Mouse (Mus musculus): ENCODE measurements at regions not wholly inside any gene's neighbourhood (a gene's known extent, or its start where the extent isn't known, plus 50 kb on each side); places are given as distances from the start of the nearest gene placed in this dataset.

- DNase-seq = no peak
- peaks cover 2% of the 10 kb centered on the region; the same call in 1 of the 2 replicates for H3K4me1 ChIP-seq (replicated peaks; ENCODE audit: control insufficient read depth, insufficient read depth, low read length)
- no peaks in the 10 kb centered on the region for H3K36me3 ChIP-seq (ENCODE audit: control insufficient read depth, insufficient read depth, low read length)
- H3K27ac ChIP-seq (ENCODE audit: control insufficient read depth, insufficient read depth, low read length) = no peak overlapping the region
- WGBS = 3% methylated on average over 1 of the region's 1 CpGs
- no peaks in the 10 kb centered on the region for H3K27me3 ChIP-seq (ENCODE audit: control insufficient read depth, insufficient read depth, low read length)
- no peak for TF ChIP-seq CTCF (IDR thresholded peaks at IDR 0.05; ENCODE audit: borderline replicate concordance, control insufficient read depth, extremely low read depth, insufficient read depth, low read length, poor library complexity)
- TF ChIP-seq POLR2A (IDR thresholded peaks at IDR 0.05; ENCODE audit: control insufficient read depth, extremely low read depth, insufficient read depth, low read length, poor library complexity) = no peak
- no peak overlapping the region for H3K4me3 ChIP-seq (ENCODE audit: control insufficient read depth, insufficient read depth, low read length)
Measured at GRCm38 (mm10) chr4:95270389-95270788, 218.4 kb upstream of the Jun start.

GRCm38 (mm10) chr4:95276231-95276630, 224.2 kb upstream of the Jun start:
- Histone ChIP-seq H3K27ac (ENCODE audit: control insufficient read depth, insufficient read depth, low read length) (no peak overlapping the region), H3K4me3 (ENCODE audit: control insufficient read depth, insufficient read depth, low read length) (no peak overlapping the region), H3K27me3 (ENCODE audit: control insufficient read depth, insufficient read depth, low read length) (no peaks in the 10 kb centered on the region), H3K4me1 (replicated peaks; ENCODE audit: control insufficient read depth, insufficient read depth, low read length) (no peaks in the 10 kb centered on the region), H3K36me3 (ENCODE audit: control insufficient read depth, insufficient read depth, low read length) (no peaks in the 10 kb centered on the region)
- no peak for DNase-seq
- 57% methylated on average over 3 of the region's 3 CpGs for WGBS
- TF ChIP-seq POLR2A (IDR thresholded peaks at IDR 0.05; ENCODE audit: control insufficient read depth, extremely low read depth, insufficient read depth, low read length, poor library complexity) = no peak
- no peak for TF ChIP-seq CTCF (IDR thresholded peaks at IDR 0.05; ENCODE audit: borderline replicate concordance, control insufficient read depth, extremely low read depth, insufficient read depth, low read length, poor library complexity)

GRCm38 (mm10) chr4:95277989-95278713, 226.1 kb upstream of the Jun start:
- no peak for DNase-seq
- H3K36me3 ChIP-seq (ENCODE audit: control insufficient read depth, insufficient read depth, low read length) = no peaks in the 10 kb centered on the region
- no peaks in the 10 kb centered on the region for H3K4me1 ChIP-seq (replicated peaks; ENCODE audit: control insufficient read depth, insufficient read depth, low read length)
- H3K27me3 ChIP-seq (ENCODE audit: control insufficient read depth, insufficient read depth, low read length) = no peaks in the 10 kb centered on the region
- no peak overlapping the region for H3K27ac ChIP-seq (ENCODE audit: control insufficient read depth, insufficient read depth, low read length)
- H3K4me3 ChIP-seq (ENCODE audit: control insufficient read depth, insufficient read depth, low read length) = no peak overlapping the region
- no peak for TF ChIP-seq POLR2A (IDR thresholded peaks at IDR 0.05; ENCODE audit: control insufficient read depth, extremely low read depth, insufficient read depth, low read length, poor library complexity)
- no peak for TF ChIP-seq CTCF (IDR thresholded peaks at IDR 0.05; ENCODE audit: borderline replicate concordance, control insufficient read depth, extremely low read depth, insufficient read depth, low read length, poor library complexity)
- 28% methylated on average over 11 of the region's 11 CpGs for WGBS

- no peak for DNase-seq
- Histone ChIP-seq H3K27me3 (ENCODE audit: control insufficient read depth, insufficient read depth, low read length) (no peaks in the 10 kb centered on the region), H3K27ac (ENCODE audit: control insufficient read depth, insufficient read depth, low read length) (no peak overlapping the region), H3K4me1 (replicated peaks; ENCODE audit: control insufficient read depth, insufficient read depth, low read length) (no peaks in the 10 kb centered on the region), H3K36me3 (ENCODE audit: control insufficient read depth, insufficient read depth, low read length) (no peaks in the 10 kb centered on the region), H3K4me3 (ENCODE audit: control insufficient read depth, insufficient read depth, low read length) (no peak overlapping the region)
- WGBS = 77% methylated on average over 13 of the region's 13 CpGs
- no peak for TF ChIP-seq CTCF (IDR thresholded peaks at IDR 0.05; ENCODE audit: borderline replicate concordance, control insufficient read depth, extremely low read depth, insufficient read depth, low read length, poor library complexity)
- TF ChIP-seq POLR2A (IDR thresholded peaks at IDR 0.05; ENCODE audit: control insufficient read depth, extremely low read depth, insufficient read depth, low read length, poor library complexity) = no peak
Measured at GRCm38 (mm10) chr4:95278714-95279095, 226.7 kb upstream of the Jun start.

- no peaks in the 10 kb centered on the region for H3K27me3 ChIP-seq (ENCODE audit: control insufficient read depth, insufficient read depth, low read length)
- no peak for DNase-seq
- H3K27ac ChIP-seq (ENCODE audit: control insufficient read depth, insufficient read depth, low read length) = no peak overlapping the region
- 95% methylated on average over 2 of the region's 2 CpGs for WGBS
- no peaks in the 10 kb centered on the region for H3K4me1 ChIP-seq (replicated peaks; ENCODE audit: control insufficient read depth, insufficient read depth, low read length)
- TF ChIP-seq CTCF (IDR thresholded peaks at IDR 0.05; ENCODE audit: borderline replicate concordance, control insufficient read depth, extremely low read depth, insufficient read depth, low read length, poor library complexity) (no peak), POLR2A (IDR thresholded peaks at IDR 0.05; ENCODE audit: control insufficient read depth, extremely low read depth, insufficient read depth, low read length, poor library complexity) (no peak)
- no peak overlapping the region for H3K4me3 ChIP-seq (ENCODE audit: control insufficient read depth, insufficient read depth, low read length)
- H3K36me3 ChIP-seq (ENCODE audit: control insufficient read depth, insufficient read depth, low read length) = no peaks in the 10 kb centered on the region
Measured at GRCm38 (mm10) chr4:95279200-95279599, 227.2 kb upstream of the Jun start.

- no peak overlapping the region for H3K27ac ChIP-seq (ENCODE audit: control insufficient read depth, insufficient read depth, low read length)
- WGBS = 94% methylated on average over 3 of the region's 3 CpGs
- TF ChIP-seq CTCF (IDR thresholded peaks at IDR 0.05; ENCODE audit: borderline replicate concordance, control insufficient read depth, extremely low read depth, insufficient read depth, low read length, poor library complexity) (no peak), POLR2A (IDR thresholded peaks at IDR 0.05; ENCODE audit: control insufficient read depth, extremely low read depth, insufficient read depth, low read length, poor library complexity) (no peak)
- H3K36me3 ChIP-seq (ENCODE audit: control insufficient read depth, insufficient read depth, low read length) = no peaks in the 10 kb centered on the region
- no peaks in the 10 kb centered on the region for H3K27me3 ChIP-seq (ENCODE audit: control insufficient read depth, insufficient read depth, low read length)
- H3K4me3 ChIP-seq (ENCODE audit: control insufficient read depth, insufficient read depth, low read length) = no peak overlapping the region
- H3K4me1 ChIP-seq (replicated peaks; ENCODE audit: control insufficient read depth, insufficient read depth, low read length) = no peaks in the 10 kb centered on the region
- no peak for DNase-seq
Measured at GRCm38 (mm10) chr4:95282083-95282482, 230.1 kb upstream of the Jun start.

GRCm38 (mm10) chr4:95283789-95284188, 231.8 kb upstream of the Jun start:
- TF ChIP-seq POLR2A (IDR thresholded peaks at IDR 0.05; ENCODE audit: control insufficient read depth, extremely low read depth, insufficient read depth, low read length, poor library complexity) = no peak
- no peak for TF ChIP-seq CTCF (IDR thresholded peaks at IDR 0.05; ENCODE audit: borderline replicate concordance, control insufficient read depth, extremely low read depth, insufficient read depth, low read length, poor library complexity)
- no peak overlapping the region for H3K4me3 ChIP-seq (ENCODE audit: control insufficient read depth, insufficient read depth, low read length)
- no peaks in the 10 kb centered on the region for H3K36me3 ChIP-seq (ENCODE audit: control insufficient read depth, insufficient read depth, low read length)
- H3K4me1 ChIP-seq (replicated peaks; ENCODE audit: control insufficient read depth, insufficient read depth, low read length) = no peaks in the 10 kb centered on the region
- H3K27ac ChIP-seq (ENCODE audit: control insufficient read depth, insufficient read depth, low read length) = no peak overlapping the region
- no peaks in the 10 kb centered on the region for H3K27me3 ChIP-seq (ENCODE audit: control insufficient read depth, insufficient read depth, low read length)
- 91% methylated on average over 2 of the region's 2 CpGs for WGBS
- DNase-seq = no peak
